Mouse (Mus musculus) adrenal gland, postnatal 36 days (tissue): ENCODE results near the gene Vmn2r106. TPM values are rescaled to one million over a fixed set of nuclear protein-coding genes. Genes with fewer than 3 reads are reported as not detected.

Experiments
- DNase-seq, 2 experiments: peaks; one replicate each; pipeline ENCODE4 v3.0.0; 2021; ENCODE audit warnings: mixed read lengths in 1 of 2
- long read RNA-seq, 2 experiments: library from polyadenylated mRNA; stranded (forward); transcript quantifications; one replicate each; pipeline ENCODE4 v2.0.0; 2021; ENCODE audit warnings: borderline sequencing depth in 2 of 2
- total RNA-seq, 2 experiments: library from RNA; stranded (reverse); gene quantifications; 2 replicates each; pipeline ENCODE4 v1.2.3; 2021

The Vmn2r106 gene
- total RNA-seq, result not detected
- long read RNA-seq, experiment 1, result 0 reads
- long read RNA-seq, experiment 2, result 0 reads

GRCm38 (mm10) chr17:20285453-20285852 lies at the start of gene Vmn2r106:
Vmn2r106 (minus strand) TSS chr17:20285553.
- no peak for DNase-seq

DNA sequence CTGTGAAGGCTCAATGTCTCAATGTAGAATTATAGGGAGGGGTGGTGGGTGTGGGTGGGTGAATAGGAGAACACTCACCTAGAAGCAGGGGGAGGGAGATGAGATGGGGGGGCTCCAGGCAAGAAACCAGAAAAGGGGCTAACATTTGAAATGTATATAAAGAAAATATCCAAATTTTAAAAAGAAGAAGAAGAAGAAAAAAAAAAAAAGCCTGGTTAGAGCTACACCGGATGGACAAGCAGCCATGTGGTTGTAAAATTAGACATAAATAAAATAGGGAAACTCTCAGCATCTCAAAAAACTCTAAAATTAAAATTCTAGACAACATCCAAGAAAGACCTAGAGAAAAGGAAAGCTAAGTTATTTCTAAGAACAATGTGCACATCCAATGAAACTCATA lies 20.4 kb upstream of the Vmn2r106 start:
- no peak for DNase-seq

- DNase-seq, result no peak
Measured at GRCm38 (mm10) chr17:20286906-20287305, 1.6 kb upstream of the Vmn2r106 start.

- DNase-seq, result no peak
Measured at GRCm38 (mm10) chr17:20255522-20255921, 29.8 kb downstream of the Vmn2r106 start.

DNA sequence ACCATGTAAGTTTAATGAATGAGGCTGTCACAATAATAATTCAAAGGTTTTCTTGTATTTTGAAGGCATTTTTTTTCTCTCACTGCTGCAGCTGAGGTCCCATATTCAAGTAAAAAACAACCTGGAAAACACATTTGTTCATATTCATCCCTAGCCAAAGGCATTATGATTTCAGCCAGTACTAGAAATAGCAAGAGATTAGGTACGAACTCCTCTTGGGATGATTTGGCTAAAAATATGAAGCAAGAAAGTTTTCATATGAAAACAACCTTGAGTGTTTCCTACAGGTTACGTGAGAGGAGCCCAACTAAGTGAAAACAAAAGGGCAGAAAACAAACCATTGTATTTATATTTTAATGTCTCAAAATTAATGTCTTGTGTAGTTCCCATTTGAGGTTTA lies 50.4 kb downstream of the Vmn2r106 start, which contains the start of gene Vmn2r105:
Gene Vmn2r105 (minus strand): TSS at position 101 of the 400 bp plus-strand sequence.
- no peak for DNase-seq

Other genes starting within 250 kb of the Vmn2r106 start
- not detected for gene Vmn2r104, start 237.2 kb downstream of the Vmn2r106 start, total RNA-seq
- gene Fpr-rs7, start 171.3 kb downstream of the Vmn2r106 start, total RNA-seq, result not detected
- gene Fpr-rs6, start 102.5 kb downstream of the Vmn2r106 start, total RNA-seq, result not detected
- not detected for gene Vmn2r105, start 50.5 kb downstream of the Vmn2r106 start, total RNA-seq
- not detected for gene Vmn2r107, start 59.7 kb upstream of the Vmn2r106 start, total RNA-seq
- gene Vmn1r224, start 128.6 kb upstream of the Vmn2r106 start, total RNA-seq, result not detected
- gene Vmn2r108, start 195.8 kb upstream of the Vmn2r106 start, total RNA-seq, result not detected
- gene Vmn1r225, start 212.6 kb upstream of the Vmn2r106 start, total RNA-seq, result not detected